Mouse (Mus musculus) kidney, postnatal 0 days (tissue): ENCODE data around the gene Pkd1l3. TPM values are rescaled to one million over a fixed set of nuclear protein-coding genes. Genes with fewer than 3 reads are reported as not detected.

Experiments
- ATAC-seq: fragments of 200-750 bp; cut with Nextera tagmentation; replicated peaks from 2 replicates; pipeline ENCODE4 v1.8.0; 2017; ENCODE audit warnings: low read depth, moderate number of reproducible peaks, moderate TSS enrichment, moderate library complexity; ENCODE audit not compliant: low FRiP score
- DNase-seq: peaks from one replicate; pipeline ENCODE4 v3.0.0-alpha.2; 2016; ENCODE audit warnings: low spot score
- H3K27ac ChIP-seq: fragments of 300-500 bp; sonication (generic); 2 replicates; pipeline ENCODE4 v1.5.1; 2014; ENCODE audit warnings: mild to moderate bottlenecking
- H3K27me3 ChIP-seq: fragments of 300-500 bp; sonication (generic); 2 replicates; pipeline ENCODE4 v1.6.1; 2014; ENCODE audit warnings: low read length, mixed read lengths; ENCODE audit not compliant: insufficient read depth
- H3K36me3 ChIP-seq: fragments of 300-500 bp; sonication (generic); 2 replicates; pipeline ENCODE4 v1.6.1; 2014; ENCODE audit warnings: low read length, mixed read lengths; ENCODE audit not compliant: insufficient read depth
- H3K4me1 ChIP-seq: fragments of 300-500 bp; sonication (generic); replicated peaks from 2 replicates; pipeline ENCODE4 v1.6.1; 2014; ENCODE audit warnings: antibody characterized with exemption, low read length, mixed read lengths; ENCODE audit not compliant: insufficient read depth
- H3K4me2 ChIP-seq: fragments of 300-500 bp; sonication (generic); 2 replicates; pipeline ENCODE4 v1.6.1; 2014; ENCODE audit warnings: mild to moderate bottlenecking, low read length, moderate library complexity, mixed read lengths
- H3K4me3 ChIP-seq: fragments of 300-500 bp; sonication (generic); replicated peaks from 2 replicates; pipeline ENCODE4 v1.5.1; 2014; ENCODE audit warnings: low read depth, low read length
- H3K9ac ChIP-seq: fragments of 300-500 bp; sonication (generic); 2 replicates; pipeline ENCODE4 v1.6.1; 2014; ENCODE audit warnings: low read depth, low read length
- H3K9me3 ChIP-seq: fragments of 300-500 bp; sonication (generic); replicated peaks from 2 replicates; pipeline ENCODE4 v1.6.1; 2016; ENCODE audit warnings: low read length, inconsistent platforms, mixed read lengths
- CTCF ChIP-seq: IDR thresholded peaks from 2 replicates; pipeline ENCODE4 v1.5.1; 2016; ENCODE audit warnings: antibody characterized with exemption, low read depth, mild to moderate bottlenecking, moderate library complexity
- WGBS: fragments of 180-500 bp; shearing (Covaris S2); extraction: QIAGEN DNeasy Blood & Tissue Kit; methylation state at CpG from one replicate; pipeline ENCODE4 v1.1.7; 2014; 5-methylcytosine and 5-hydroxymethylcytosine counted together
- polyA plus RNA-seq: library from polyadenylated mRNA; unstranded; fragments of >200 nt; fragmentation: Nextera tagmentation; extraction: Ambion mirVana; gene quantifications from 2 replicates; pipeline ENCODE4 v1.2.1, GENCODE M21; 2015

Pkd1l3 gene
- polyA plus RNA-seq, 1 experiment from 2014 or later, result not detected

DNA sequence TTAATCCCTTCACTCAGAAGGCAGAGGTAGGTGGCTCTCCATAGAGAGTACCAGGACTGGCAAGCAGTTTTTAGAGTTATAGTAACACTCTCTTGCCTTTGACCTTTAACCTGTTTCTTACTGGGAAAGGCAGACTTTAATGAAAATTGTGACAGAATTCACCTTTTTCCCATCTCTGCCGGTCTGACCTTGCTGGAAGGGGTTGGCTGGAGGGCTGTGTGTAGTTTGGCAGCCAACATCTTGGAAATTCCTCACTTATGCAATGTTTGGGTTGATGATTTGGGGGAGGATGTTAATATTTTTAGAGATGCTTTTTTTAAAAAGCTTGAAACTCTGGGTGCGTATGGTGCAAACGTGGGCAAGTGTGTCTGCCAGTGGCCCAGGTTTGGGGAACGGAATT, 30.0 kb upstream of the Pkd1l3 start:
- no peak overlapping the region for H3K4me2 ChIP-seq
- 81% methylated on average over 4 of the region's 4 CpGs for WGBS
- no peaks in the 10 kb centered on the region for H3K27me3 ChIP-seq
- DNase-seq, result no peak
- H3K4me3 ChIP-seq, result no peak overlapping the region
- no peaks in the 10 kb centered on the region for H3K4me1 ChIP-seq
- ATAC-seq, result no peak
- no peaks in the 10 kb centered on the region for H3K9me3 ChIP-seq
- H3K36me3 ChIP-seq, result no peaks in the 10 kb centered on the region
- H3K27ac ChIP-seq, result no peak overlapping the region
- TF ChIP-seq CTCF, result no peak
- H3K9ac ChIP-seq, result no peak overlapping the region

DNA sequence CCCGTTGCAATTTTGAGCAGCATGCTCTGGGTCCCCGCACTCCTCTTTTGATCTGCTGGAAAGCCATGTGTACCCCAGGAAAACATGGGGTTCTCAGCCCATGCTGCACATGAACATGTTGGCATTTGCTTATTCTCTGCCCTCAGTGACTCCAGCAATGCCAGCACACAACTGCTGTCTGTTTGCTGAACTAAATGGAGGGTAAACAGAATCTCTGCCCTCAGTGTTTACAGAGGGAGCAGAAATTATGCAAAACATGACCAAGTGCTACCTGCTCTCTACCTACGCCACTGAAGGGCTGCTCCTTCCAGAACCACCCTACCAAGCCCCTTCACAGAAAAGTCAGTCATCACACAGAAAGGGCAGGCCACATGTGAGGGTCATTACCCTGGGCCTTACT, 29.5 kb upstream of the Pkd1l3 start:
- 85% methylated on average over 3 of the region's 3 CpGs for WGBS
- Histone ChIP-seq H3K27me3 (no peaks in the 10 kb centered on the region), H3K36me3 (no peaks in the 10 kb centered on the region), H3K4me3 (no peak overlapping the region), H3K4me1 (no peaks in the 10 kb centered on the region), H3K4me2 (no peak overlapping the region), H3K9me3 (no peaks in the 10 kb centered on the region), H3K9ac (no peak overlapping the region), H3K27ac (no peak overlapping the region)
- ATAC-seq (no peak), DNase-seq (no peak)
- no peak for TF ChIP-seq CTCF

DNA sequence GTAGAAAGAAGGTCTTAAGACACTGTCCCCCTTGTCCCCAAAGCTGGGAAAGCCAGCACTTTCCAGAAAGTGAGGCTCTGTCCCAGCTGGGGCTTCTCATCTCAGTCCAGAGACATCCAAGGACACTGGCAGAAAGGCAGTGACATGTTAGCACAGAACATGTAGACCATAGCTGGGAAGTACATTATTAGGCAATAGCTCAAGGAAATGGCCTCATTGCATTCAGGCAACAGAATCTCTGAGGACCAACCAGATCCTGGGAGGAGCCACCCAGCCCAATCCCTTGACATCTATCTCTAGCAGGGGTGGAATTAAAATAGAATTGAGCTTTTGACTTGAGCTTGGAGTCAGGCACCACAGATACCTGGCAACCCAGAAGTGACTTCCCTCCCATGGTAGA, 28.7 kb upstream of the Pkd1l3 start:
- no peak for TF ChIP-seq CTCF
- ATAC-seq (no peak), DNase-seq (no peak)
- no peak overlapping the region for H3K9ac ChIP-seq
- H3K27me3 ChIP-seq, result no peaks in the 10 kb centered on the region
- no peak overlapping the region for H3K27ac ChIP-seq
- H3K36me3 ChIP-seq, result no peaks in the 10 kb centered on the region
- H3K4me2 ChIP-seq, result no peak overlapping the region
- no peaks in the 10 kb centered on the region for H3K4me1 ChIP-seq
- H3K9me3 ChIP-seq, result no peaks in the 10 kb centered on the region
- no peak overlapping the region for H3K4me3 ChIP-seq

- peak; percentile 84 for ATAC-seq
- TF ChIP-seq CTCF, result no peak
- peak; percentile 48 for DNase-seq
- no peaks in the 10 kb centered on the region for H3K4me1 ChIP-seq
- no peaks in the 10 kb centered on the region for H3K27me3 ChIP-seq
- H3K4me3 ChIP-seq, result no peak overlapping the region
- 29% methylated on average over 7 of the region's 7 CpGs for whole genome bisulfite sequencing
- no peak overlapping the region for H3K4me2 ChIP-seq
- H3K36me3 ChIP-seq, result no peaks in the 10 kb centered on the region
- 0 out of 2 replicates have a peak overlapping the region, but pooled peaks have one; percentile 31 for H3K27ac ChIP-seq
- no peaks in the 10 kb centered on the region for H3K9me3 ChIP-seq
- H3K9ac ChIP-seq, result no peak overlapping the region
Measured at GRCm38 (mm10) chr8:109586972-109587504, 27.3 kb upstream of the Pkd1l3 start.

GRCm38 (mm10) chr8:109590901-109591300, 23.4 kb upstream of the Pkd1l3 start:
- 86% methylated on average over 9 of the region's 9 CpGs for WGBS
- TF ChIP-seq CTCF, result no peak
- no peak for DNase-seq

DNA sequence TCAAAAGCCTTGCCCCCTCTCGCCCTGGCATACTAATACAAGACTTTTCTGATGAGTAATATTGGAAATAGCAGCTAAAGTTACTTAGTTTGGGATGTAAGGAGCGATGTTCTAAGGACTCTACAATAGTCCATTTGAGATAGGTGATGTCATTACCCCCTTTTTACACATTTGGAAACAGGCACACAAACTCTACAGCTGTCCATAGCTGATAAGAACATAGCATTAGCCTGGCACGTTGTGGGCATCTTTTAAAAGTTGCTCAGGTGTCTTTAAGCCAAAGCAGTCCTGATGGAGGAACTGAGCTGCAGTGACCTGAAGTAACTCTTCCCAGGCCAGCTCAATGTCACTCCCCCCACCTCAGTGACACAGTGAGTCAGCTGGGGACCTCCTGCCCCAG, 22.9 kb upstream of the Pkd1l3 start:
- no peak for DNase-seq
- TF ChIP-seq CTCF, result no peak
- no peaks in the 10 kb centered on the region for H3K27me3 ChIP-seq
- 87% methylated on average over 3 of the region's 3 CpGs for WGBS
- H3K9me3 ChIP-seq, result no peaks in the 10 kb centered on the region
- no peak overlapping the region for H3K9ac ChIP-seq
- H3K4me3 ChIP-seq, result no peak overlapping the region
- no peak for ATAC-seq
- H3K4me1 ChIP-seq, result no peaks in the 10 kb centered on the region
- peaks cover 8% of the 10 kb centered on the region for H3K36me3 ChIP-seq
- no peak overlapping the region for H3K4me2 ChIP-seq
- no peak overlapping the region for H3K27ac ChIP-seq

More at GRCm38 (mm10) chr8:109590901-109591300, 23.4 kb upstream of the Pkd1l3 start:
- no peaks in the 10 kb centered on the region for H3K4me1 ChIP-seq
- no peak for ATAC-seq
- no peak overlapping the region for H3K27ac ChIP-seq
- no peaks in the 10 kb centered on the region for H3K27me3 ChIP-seq
- H3K9ac ChIP-seq, result no peak overlapping the region
- no peak overlapping the region for H3K4me3 ChIP-seq
- no peak overlapping the region for H3K4me2 ChIP-seq
- peaks cover 8% of the 10 kb centered on the region for H3K36me3 ChIP-seq
- H3K9me3 ChIP-seq, result no peaks in the 10 kb centered on the region

DNA sequence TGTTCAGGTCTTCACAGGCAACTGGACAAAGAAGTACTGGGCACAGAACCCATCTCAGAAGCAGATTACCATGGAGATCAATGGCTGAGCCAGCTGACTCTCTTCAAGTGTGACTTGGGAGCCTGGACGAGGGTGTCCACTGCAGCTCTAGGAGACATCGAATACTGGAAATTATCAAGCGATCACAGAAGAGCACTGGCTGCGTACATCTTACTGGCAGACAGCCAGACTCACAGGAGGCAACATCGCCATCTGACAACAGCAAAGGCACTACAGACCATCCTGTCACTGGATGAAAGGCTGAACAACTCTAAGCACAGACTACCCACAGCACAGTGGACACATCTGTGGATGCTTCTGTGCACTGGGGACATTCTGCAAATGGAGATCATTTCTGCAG, 22.2 kb upstream of the Pkd1l3 start:
- no peak for TF ChIP-seq CTCF
- WGBS, result 79% methylated on average over 5 of the region's 5 CpGs
- ATAC-seq (no peak), DNase-seq (no peak)
- H3K4me1 ChIP-seq, result no peaks in the 10 kb centered on the region
- H3K4me2 ChIP-seq, result no peak overlapping the region
- no peak overlapping the region for H3K27ac ChIP-seq
- H3K9ac ChIP-seq, result no peak overlapping the region
- no peaks in the 10 kb centered on the region for H3K9me3 ChIP-seq
- H3K36me3 ChIP-seq, result peaks cover 8% of the 10 kb centered on the region
- no peak overlapping the region for H3K4me3 ChIP-seq
- H3K27me3 ChIP-seq, result no peaks in the 10 kb centered on the region
